Mouse (Mus musculus) liver, embryonic 13.5 days (tissue): ENCODE measurements at regions not wholly inside any gene's neighbourhood (a gene's known extent, or its start where the extent isn't known, plus 50 kb on each side); places are given as distances from the start of the nearest gene placed in this dataset.

Experiments used
- ATAC-seq: fragments of 200-750 bp; cut with Nextera tagmentation; 2 replicates; pipeline ENCODE4 v1.8.0; 2017; ENCODE audit warnings: low read depth, mild to moderate bottlenecking, moderate number of reproducible peaks, moderate library complexity
- DNase-seq: peaks from one replicate; pipeline ENCODE4 v3.0.0; 2022
- H3K27ac ChIP-seq: fragments of 300-500 bp; sonication (generic); 2 replicates; pipeline ENCODE4 v1.5.1; 2015; ENCODE audit warnings: moderate library complexity, mild to moderate bottlenecking, inconsistent platforms
- H3K27me3 ChIP-seq: fragments of 300-500 bp; sonication (generic); 2 replicates; pipeline ENCODE4 v1.6.1; 2015; ENCODE audit warnings: mild to moderate bottlenecking, inconsistent platforms
- H3K36me3 ChIP-seq: fragments of 300-500 bp; sonication (generic); 2 replicates; pipeline ENCODE4 v1.6.1; 2015; ENCODE audit warnings: mild to moderate bottlenecking, inconsistent platforms
- H3K4me1 ChIP-seq: fragments of 300-500 bp; sonication (generic); replicated peaks from 2 replicates; pipeline ENCODE4 v1.6.1; 2015; ENCODE audit warnings: inconsistent platforms
- H3K4me2 ChIP-seq: fragments of 300-500 bp; sonication (generic); 2 replicates; pipeline ENCODE4 v1.6.1; 2015; ENCODE audit warnings: inconsistent platforms, mild to moderate bottlenecking, moderate library complexity
- H3K4me3 ChIP-seq: fragments of 300-500 bp; sonication (generic); replicated peaks from 2 replicates; pipeline ENCODE4 v1.5.1; 2015; ENCODE audit warnings: mild to moderate bottlenecking, inconsistent platforms
- H3K9ac ChIP-seq: fragments of 300-500 bp; sonication (generic); 2 replicates; pipeline ENCODE4 v1.6.1; 2015; ENCODE audit warnings: mild to moderate bottlenecking, inconsistent platforms
- H3K9me3 ChIP-seq: fragments of 300-500 bp; sonication (generic); replicated peaks from 2 replicates; pipeline ENCODE4 v1.6.1; 2016; ENCODE audit warnings: inconsistent platforms
- WGBS: fragments of 180-500 bp; shearing (Covaris S2); methylation state at CpG from one replicate; pipeline ENCODE4 v1.1.7; 2015; ENCODE audit not compliant: insufficient replicate concordance; 5-methylcytosine and 5-hydroxymethylcytosine counted together

DNA sequence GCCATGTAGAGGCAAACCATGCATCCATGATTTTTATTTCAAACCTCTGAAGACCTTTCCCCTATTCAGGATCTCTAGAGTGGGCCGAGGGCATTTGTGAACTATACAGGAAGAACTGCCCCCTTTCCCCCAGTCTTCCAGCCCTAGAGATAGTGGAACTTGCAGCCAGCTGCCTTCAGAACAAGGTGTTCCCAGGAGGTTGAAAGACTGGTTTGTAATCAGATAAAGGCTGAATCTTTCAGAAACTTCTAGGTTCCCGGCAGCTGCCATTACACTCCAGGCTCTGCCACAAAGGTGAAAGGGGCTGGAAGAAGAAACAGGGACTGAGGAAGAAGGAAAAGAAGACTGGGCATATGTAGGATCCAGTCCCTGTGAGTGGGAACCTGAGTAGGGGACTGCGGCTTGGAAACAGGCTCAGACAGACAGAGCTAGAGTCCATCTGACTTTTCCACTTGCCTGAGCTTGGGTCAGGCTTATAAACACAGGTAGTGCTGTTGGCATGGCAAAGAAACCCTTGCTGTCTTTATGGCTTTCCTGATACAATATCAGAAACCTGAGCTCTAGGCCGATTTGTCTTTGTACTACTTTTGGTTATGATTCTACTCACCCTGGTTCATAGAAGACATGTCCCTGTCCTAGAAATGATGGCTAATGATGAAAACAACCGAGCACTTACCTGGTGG, 1153.9 kb upstream of the A1bg start:
- 68% methylated on average over 5 of the region's 5 CpGs for WGBS

DNA sequence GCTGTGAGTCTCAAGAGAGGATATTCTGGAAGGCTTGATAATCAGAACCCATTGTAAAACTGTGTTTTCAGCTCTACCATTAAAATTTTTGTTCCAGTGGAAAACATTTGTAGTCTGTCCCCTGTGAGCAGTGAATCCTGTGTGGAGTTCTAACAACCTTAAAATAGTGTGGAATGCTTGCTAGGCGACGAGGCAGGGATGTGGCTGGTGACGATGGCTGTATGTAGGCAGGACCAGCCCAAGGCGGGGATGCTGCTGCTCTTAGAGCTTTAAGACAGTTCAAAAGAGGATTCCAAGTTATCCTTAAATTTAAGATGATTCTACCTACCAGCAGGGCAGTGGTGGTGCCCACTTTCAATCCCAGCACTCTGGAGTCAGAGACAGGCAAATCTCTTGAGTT, 1151.9 kb upstream of the A1bg start:
- no peak overlapping the region for H3K9ac ChIP-seq
- H3K4me3 ChIP-seq, result no peak overlapping the region
- ATAC-seq (no peak), DNase-seq (no peak)
- H3K36me3 ChIP-seq, result no peaks in the 10 kb centered on the region
- peaks cover 38% of the 10 kb centered on the region for H3K4me1 ChIP-seq
- WGBS, result 79% methylated on average over 4 of the region's 4 CpGs
- H3K9me3 ChIP-seq, result no peaks in the 10 kb centered on the region
- H3K4me2 ChIP-seq, result no peak overlapping the region
- no peaks in the 10 kb centered on the region for H3K27me3 ChIP-seq
- no peak overlapping the region for H3K27ac ChIP-seq

More for the DNA sequence above, 1153.9 kb upstream of the A1bg start:
- DNase-seq (no peak), ATAC-seq (no peak)
- Histone ChIP-seq H3K27ac (no peak overlapping the region), H3K9me3 (no peaks in the 10 kb centered on the region), H3K27me3 (no peaks in the 10 kb centered on the region), H3K9ac (no peak overlapping the region), H3K36me3 (no peaks in the 10 kb centered on the region), H3K4me1 (peaks cover 40% of the 10 kb centered on the region), H3K4me3 (no peak overlapping the region), H3K4me2 (no peak overlapping the region)

DNA sequence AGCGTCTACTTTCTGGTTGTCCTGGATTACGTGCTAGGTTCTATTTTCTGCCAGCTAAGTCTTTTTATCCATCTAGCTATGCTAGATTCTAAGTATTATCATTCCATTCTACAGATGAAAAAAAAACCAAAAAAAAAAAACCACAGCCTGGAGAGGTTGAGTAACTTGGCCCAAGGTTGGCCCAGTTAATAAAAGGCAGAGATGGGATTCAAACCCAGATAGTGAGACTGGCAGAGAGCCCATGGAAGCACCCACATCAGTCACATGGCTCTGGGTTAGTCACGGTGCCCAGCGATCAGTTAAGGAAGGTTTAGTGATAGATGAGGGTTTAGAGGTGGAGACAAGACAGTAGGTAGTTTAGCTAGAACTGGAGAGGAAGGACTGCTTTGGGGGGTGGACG, 1150.8 kb upstream of the A1bg start:
- WGBS, result 59% methylated on average over 5 of the region's 5 CpGs
- Histone ChIP-seq H3K27me3 (no peaks in the 10 kb centered on the region), H3K4me3 (no peak overlapping the region), H3K9me3 (no peaks in the 10 kb centered on the region), H3K36me3 (no peaks in the 10 kb centered on the region), H3K27ac (no peak overlapping the region), H3K4me1 (peaks cover 28% of the 10 kb centered on the region), H3K4me2 (no peak overlapping the region), H3K9ac (no peak overlapping the region)
- ATAC-seq, result no peak
- no peak for DNase-seq

DNA sequence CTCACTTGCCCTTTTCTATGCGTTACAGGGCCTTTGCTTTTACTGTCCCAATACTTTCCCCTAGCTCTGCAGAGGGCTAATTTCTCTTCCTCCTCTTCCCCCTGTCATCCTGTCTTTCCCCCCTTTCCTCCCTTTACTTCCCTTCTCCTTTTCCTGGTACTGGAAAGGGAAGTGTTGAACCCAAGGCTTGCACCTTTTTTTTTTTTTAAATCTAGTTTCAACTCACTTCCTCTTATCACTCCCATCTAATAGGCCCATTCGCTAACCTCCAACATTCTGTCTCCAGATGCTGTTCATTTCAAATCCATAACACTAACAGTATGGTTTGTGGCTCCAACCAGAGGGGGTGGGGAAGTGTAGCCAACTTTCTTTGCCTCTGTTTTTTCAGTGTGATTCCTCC, 1148.5 kb upstream of the A1bg start:
- DNase-seq, result no peak
- no peak overlapping the region for H3K4me2 ChIP-seq
- H3K27ac ChIP-seq, result no peak overlapping the region
- H3K4me3 ChIP-seq, result no peak overlapping the region
- peaks cover 30% of the 10 kb centered on the region for H3K4me1 ChIP-seq
- no peak overlapping the region for H3K9ac ChIP-seq
- H3K36me3 ChIP-seq, result peaks cover 4% of the 10 kb centered on the region; the same call in 1 of the 2 replicates
- no peaks in the 10 kb centered on the region for H3K27me3 ChIP-seq
- 63% methylated on average over 2 of the region's 2 CpGs for WGBS
- ATAC-seq, result no peak
- no peaks in the 10 kb centered on the region for H3K9me3 ChIP-seq

DNA sequence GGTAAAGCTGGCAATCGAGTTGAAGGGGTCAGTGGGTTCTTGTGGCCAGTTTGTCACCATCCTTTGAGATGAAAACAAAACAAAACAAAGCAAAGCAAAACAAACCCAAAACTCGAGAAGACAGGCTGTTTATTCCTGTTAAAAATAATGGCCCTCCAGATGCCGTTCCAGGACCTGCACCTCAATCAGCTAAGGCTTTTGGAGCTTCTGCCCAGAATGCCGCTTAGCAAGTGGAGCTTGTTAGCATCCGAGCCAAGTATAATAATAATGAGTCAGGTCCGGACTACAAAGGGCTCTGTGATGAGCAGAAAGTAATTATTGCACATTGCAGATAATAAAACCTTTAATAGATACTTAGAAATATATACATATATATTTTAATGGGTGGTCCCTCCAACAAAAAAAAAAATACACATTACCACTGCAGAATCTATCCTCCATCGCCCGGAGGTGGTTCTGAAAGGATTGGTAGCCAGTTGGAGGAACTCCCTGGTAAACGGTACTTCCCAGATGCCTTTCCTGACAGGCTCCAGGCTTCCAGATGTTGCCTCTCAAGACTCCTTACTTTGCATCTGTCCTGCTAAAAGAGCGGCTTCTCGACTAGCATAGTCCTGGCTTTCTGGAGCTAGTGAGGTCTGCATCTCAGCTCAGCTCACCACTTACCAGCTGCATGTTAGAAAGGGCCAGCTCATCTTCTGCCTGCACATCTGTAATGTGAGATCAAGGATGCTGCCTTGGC, 1145.8 kb upstream of the A1bg start:
- Histone ChIP-seq H3K9me3 (no peaks in the 10 kb centered on the region), H3K36me3 (peaks cover 4% of the 10 kb centered on the region; the same call in 1 of the 2 replicates), H3K4me1 (peaks cover 39% of the 10 kb centered on the region), H3K9ac (no peak overlapping the region), H3K4me3 (no peak overlapping the region), H3K4me2 (no peak overlapping the region), H3K27ac (no peak overlapping the region), H3K27me3 (no peaks in the 10 kb centered on the region)
- WGBS, result 75% methylated on average over 11 of the region's 11 CpGs
- ATAC-seq (no peak), DNase-seq (no peak)

- no peak overlapping the region for H3K4me3 ChIP-seq
- DNase-seq (no peak), ATAC-seq (no peak)
- H3K4me1 ChIP-seq, result peaks cover 34% of the 10 kb centered on the region
- H3K9me3 ChIP-seq, result no peaks in the 10 kb centered on the region
- H3K9ac ChIP-seq, result no peak overlapping the region
- peaks cover 11% of the 10 kb centered on the region for H3K36me3 ChIP-seq
- 75% methylated on average over 3 of the region's 3 CpGs for WGBS
- no peak overlapping the region for H3K4me2 ChIP-seq
- no peak overlapping the region for H3K27ac ChIP-seq
- H3K27me3 ChIP-seq, result no peaks in the 10 kb centered on the region
Measured at GRCm38 (mm10) chr15:62064399-62064798, 1141.6 kb upstream of the A1bg start.

- DNase-seq, result no peak
- H3K9ac ChIP-seq, result no peak overlapping the region
- no peak overlapping the region for H3K27ac ChIP-seq
- H3K4me3 ChIP-seq, result no peak overlapping the region
- H3K4me2 ChIP-seq, result no peak overlapping the region
- peaks cover 11% of the 10 kb centered on the region for H3K36me3 ChIP-seq
- no peaks in the 10 kb centered on the region for H3K27me3 ChIP-seq
- WGBS, result 70% methylated on average over 2 of the region's 2 CpGs
- H3K4me1 ChIP-seq, result peaks cover 53% of the 10 kb centered on the region
- ATAC-seq, result no peak
- H3K9me3 ChIP-seq, result no peaks in the 10 kb centered on the region
Measured at GRCm38 (mm10) chr15:62057449-62057848, 1134.6 kb upstream of the A1bg start.

DNA sequence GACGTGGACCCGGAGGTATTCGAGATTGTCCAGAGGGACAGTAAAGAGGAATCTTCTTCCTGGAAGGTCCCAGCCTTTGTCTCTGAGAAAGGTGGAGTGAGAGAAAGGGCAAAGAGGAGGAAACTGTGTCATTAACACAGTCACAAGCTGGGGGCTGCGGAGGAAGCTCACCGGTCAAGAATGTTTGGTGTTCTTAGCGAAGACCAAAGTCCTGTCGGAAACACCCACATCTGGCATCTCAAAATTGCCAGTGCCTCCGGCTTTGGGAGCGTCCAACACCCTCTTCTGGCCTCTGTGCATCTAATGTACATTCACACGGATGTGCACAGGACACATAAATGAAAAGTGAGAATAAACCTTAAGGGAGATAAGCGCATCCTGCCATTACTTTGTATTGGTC, 1134.1 kb upstream of the A1bg start:
- no peak for DNase-seq
- Histone ChIP-seq H3K9me3 (no peaks in the 10 kb centered on the region), H3K36me3 (peaks cover 11% of the 10 kb centered on the region), H3K27me3 (no peaks in the 10 kb centered on the region), H3K4me2 (no peak overlapping the region), H3K4me3 (no peak overlapping the region), H3K9ac (no peak overlapping the region), H3K27ac (peak overlapping the region; percentile 59; the same call in 1 of the 2 replicates), H3K4me1 (peaks cover 53% of the 10 kb centered on the region)
- 85% methylated on average over 11 of the region's 11 CpGs for WGBS
- ATAC-seq, result no peak

GRCm38 (mm10) chr15:62056401-62056800, 1133.6 kb upstream of the A1bg start:
- whole genome bisulfite sequencing, result 48% methylated on average over 3 of the region's 3 CpGs
- Histone ChIP-seq H3K9ac (no peak overlapping the region), H3K9me3 (no peaks in the 10 kb centered on the region), H3K4me2 (no peak overlapping the region), H3K27ac (peak overlapping the region; percentile 48), H3K4me1 (peaks cover 53% of the 10 kb centered on the region), H3K36me3 (peaks cover 9% of the 10 kb centered on the region), H3K27me3 (no peaks in the 10 kb centered on the region), H3K4me3 (no peak overlapping the region)
- peak; percentile 46; the same call in 1 of the 2 replicates for ATAC-seq
- no peak for DNase-seq

- H3K27me3 ChIP-seq, result no peaks in the 10 kb centered on the region
- no peak overlapping the region for H3K27ac ChIP-seq
- H3K4me1 ChIP-seq, result peaks cover 49% of the 10 kb centered on the region
- DNase-seq (no peak), ATAC-seq (no peak)
- no peak overlapping the region for H3K4me3 ChIP-seq
- H3K4me2 ChIP-seq, result no peak overlapping the region
- H3K9ac ChIP-seq, result no peak overlapping the region
- 68% methylated on average over 2 of the region's 2 CpGs for WGBS
- H3K36me3 ChIP-seq, result peaks cover 14% of the 10 kb centered on the region
- H3K9me3 ChIP-seq, result no peaks in the 10 kb centered on the region
Measured at GRCm38 (mm10) chr15:62055011-62055410, 1132.2 kb upstream of the A1bg start.

DNA sequence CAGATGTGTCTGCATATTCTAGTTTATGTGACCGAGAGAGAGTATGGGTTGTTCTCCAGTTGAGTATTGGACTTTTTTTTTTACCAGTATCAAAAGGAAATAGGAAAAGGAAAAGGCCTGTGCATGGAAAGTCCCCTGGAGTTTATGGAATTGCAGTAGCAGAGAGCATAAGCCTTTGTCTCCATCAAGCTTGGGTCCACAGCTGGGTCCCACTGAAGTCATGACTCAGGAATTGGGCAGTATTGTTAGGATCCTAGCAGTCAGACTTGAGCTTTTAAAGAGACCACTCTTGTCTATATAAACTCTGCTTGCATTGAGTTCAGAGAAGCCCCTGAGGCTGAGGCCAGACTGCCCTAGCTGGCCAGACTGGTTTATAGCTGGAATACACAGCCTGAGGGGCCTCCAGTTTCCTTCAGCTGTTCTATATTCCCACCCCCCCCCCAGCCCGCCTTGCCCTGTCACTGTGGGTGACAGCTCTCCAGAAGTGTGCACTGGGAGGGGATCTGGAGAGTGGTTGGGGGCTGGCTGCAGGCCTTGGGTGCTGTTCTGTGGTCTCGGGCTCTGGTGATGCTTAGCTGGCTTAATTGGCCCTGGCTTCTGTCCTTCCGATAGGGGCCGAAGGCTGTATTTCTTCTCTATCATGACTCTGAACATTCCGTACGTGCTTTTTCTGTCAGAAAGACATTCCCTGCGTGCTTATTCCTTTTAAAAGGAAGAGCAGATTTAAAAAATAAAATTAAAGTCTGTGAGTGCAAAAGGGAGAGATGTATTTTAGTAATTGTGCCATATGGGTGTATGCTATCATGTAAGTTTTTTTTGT, 1130.8 kb upstream of the A1bg start:
- H3K4me1 ChIP-seq, result peaks cover 50% of the 10 kb centered on the region
- no peak overlapping the region for H3K27ac ChIP-seq
- 84% methylated on average over 8 of the region's 8 CpGs for WGBS
- no peaks in the 10 kb centered on the region for H3K27me3 ChIP-seq
- H3K9me3 ChIP-seq, result no peaks in the 10 kb centered on the region
- ATAC-seq, result no peak
- H3K4me3 ChIP-seq, result no peak overlapping the region
- no peak overlapping the region for H3K9ac ChIP-seq
- H3K36me3 ChIP-seq, result peaks cover 15% of the 10 kb centered on the region
- no peak overlapping the region for H3K4me2 ChIP-seq
- DNase-seq, result no peak
